Mouse (Mus musculus): ENCODE measurements around the gene Hoxc12.

DNA sequence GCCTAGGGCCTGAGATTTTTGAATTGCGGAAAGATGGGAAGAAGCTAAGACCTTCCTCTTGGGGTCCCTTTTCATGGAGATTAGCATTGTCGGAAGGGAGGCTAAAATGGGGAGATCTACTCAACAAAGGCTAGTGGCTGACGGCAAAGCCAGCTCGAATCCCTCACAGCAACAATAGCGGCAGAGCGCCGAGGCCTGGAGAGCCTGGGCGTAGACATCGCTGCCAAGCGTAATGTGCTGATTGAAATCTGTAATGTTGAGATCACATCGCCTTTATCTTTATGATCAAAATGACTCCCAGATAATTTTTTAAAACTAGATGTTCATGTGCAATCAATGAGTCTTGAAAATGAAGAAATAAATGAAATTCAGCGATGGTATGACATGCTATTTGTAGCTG is 2.1 kb upstream of the Hoxc12 start:
- TF ChIP-seq CTCF (IDR thresholded peaks at IDR 0.05) (no peak), POLR2A (IDR thresholded peaks at IDR 0.05; ENCODE audit: insufficient read depth, low read depth, low read length) (no peak), EP300 (IDR thresholded peaks at IDR 0.05; ENCODE audit: insufficient read depth, low read depth, low read length) (no peak)
